Mouse (Mus musculus) urinary bladder, postnatal 36 days (tissue): Measurements from ENCODE around the gene Asap2.

Experiments
- DNase-seq, 2 experiments: peaks; one replicate each; pipeline ENCODE4 v3.0.0; 2022; ENCODE audit warnings: low spot score in 2 of 2, mixed read lengths in 1 of 2

Asap2 gene

GRCm38 (mm10) chr12:21209273-21209672, 219.0 kb downstream of the Asap2 start:
- peak; percentile 33 to 43 for DNase-seq

GRCm38 (mm10) chr12:21212876-21213275, 222.6 kb downstream of the Asap2 start:
- DNase-seq: no peak

- no peak for DNase-seq
Measured at GRCm38 (mm10) chr12:21214551-21215165, 224.4 kb downstream of the Asap2 start.

GRCm38 (mm10) chr12:21217776-21218444, 227.7 kb downstream of the Asap2 start:
- no peak for DNase-seq

- no peak for DNase-seq
Measured at GRCm38 (mm10) chr12:21220596-21220995, 230.3 kb downstream of the Asap2 start.

GRCm38 (mm10) chr12:21223923-21224322, 233.7 kb downstream of the Asap2 start:
- DNase-seq: no peak

GRCm38 (mm10) chr12:21225358-21225757, 235.1 kb downstream of the Asap2 start:
- DNase-seq: no peak

GRCm38 (mm10) chr12:21226316-21226715, 236.1 kb downstream of the Asap2 start:
- DNase-seq: no peak

- peak; percentile 73 to 88 for DNase-seq
Measured at GRCm38 (mm10) chr12:21227076-21227980, 237.1 kb downstream of the Asap2 start.

- DNase-seq: no peak
Measured at GRCm38 (mm10) chr12:21228650-21229049, 238.4 kb downstream of the Asap2 start.

GRCm38 (mm10) chr12:21229076-21229918, 239.0 kb downstream of the Asap2 start:
- DNase-seq: no peak

GRCm38 (mm10) chr12:21233727-21234126, 243.5 kb downstream of the Asap2 start:
- no peak for DNase-seq

- no peak for DNase-seq
Measured at GRCm38 (mm10) chr12:21234560-21234959, 244.3 kb downstream of the Asap2 start.

GRCm38 (mm10) chr12:21241965-21242364, 251.7 kb downstream of the Asap2 start:
- no peak for DNase-seq

- no peak for DNase-seq
Measured at GRCm38 (mm10) chr12:21244375-21244960, 254.2 kb downstream of the Asap2 start.

GRCm38 (mm10) chr12:21247711-21248392, 257.6 kb downstream of the Asap2 start:
- no peak for DNase-seq

- no peak for DNase-seq
Measured at GRCm38 (mm10) chr12:21260494-21261256, 270.4 kb downstream of the Asap2 start.

- no peak for DNase-seq
Measured at GRCm38 (mm10) chr12:21261521-21261920, 271.3 kb downstream of the Asap2 start.

- no peak for DNase-seq
Measured at GRCm38 (mm10) chr12:21263256-21263655, 273.0 kb downstream of the Asap2 start.

- DNase-seq: peak in 1 of 2 experiments; percentile 31
Measured at GRCm38 (mm10) chr12:21264241-21264640, 274.0 kb downstream of the Asap2 start.
